Mouse (Mus musculus) hindbrain, embryonic 12.5 days (tissue): Measurements from ENCODE around the gene Dnah10. TPM values are rescaled to one million over a fixed set of nuclear protein-coding genes. Genes with fewer than 3 reads are reported as not detected.
"Not testable (repeated sequence)": the region's sequence is repeated elsewhere in the genome, so short reads cannot be mapped to it uniquely, and the experiment has no call there.

Source experiments
- ATAC-seq: fragments of 200-750 bp; cut with Nextera tagmentation; 2 replicates; pipeline ENCODE4 v1.8.0; 2017; ENCODE audit warnings: moderate TSS enrichment; ENCODE audit not compliant: low FRiP score
- H3K27ac ChIP-seq: fragments of 300-500 bp; sonication (generic); 2 replicates; pipeline ENCODE4 v1.5.1; 2016; ENCODE audit warnings: mild to moderate bottlenecking
- H3K27me3 ChIP-seq: fragments of 300-500 bp; sonication (generic); 2 replicates; pipeline ENCODE4 v1.6.1; 2016; ENCODE audit warnings: mild to moderate bottlenecking
- H3K36me3 ChIP-seq: fragments of 300-500 bp; sonication (generic); 2 replicates; pipeline ENCODE4 v1.6.1; 2016; ENCODE audit warnings: mild to moderate bottlenecking
- H3K4me1 ChIP-seq: fragments of 300-500 bp; sonication (generic); 2 replicates; pipeline ENCODE4 v1.6.1; 2016
- H3K4me2 ChIP-seq: fragments of 300-500 bp; sonication (generic); replicated peaks from 2 replicates; pipeline ENCODE4 v1.6.1; 2016; ENCODE audit warnings: mild to moderate bottlenecking
- H3K4me3 ChIP-seq: fragments of 300-500 bp; sonication (generic); 2 replicates; pipeline ENCODE4 v1.5.1; 2016; ENCODE audit warnings: mild to moderate bottlenecking
- H3K9ac ChIP-seq: fragments of 300-500 bp; sonication (generic); 2 replicates; pipeline ENCODE4 v1.6.1; 2016; ENCODE audit warnings: mild to moderate bottlenecking, moderate library complexity
- H3K9me3 ChIP-seq: fragments of 300-500 bp; sonication (generic); replicated peaks from 2 replicates; pipeline ENCODE4 v1.6.1; 2016; ENCODE audit warnings: mild to moderate bottlenecking
- WGBS: fragments of 180-500 bp; shearing (Covaris S2); methylation state at CpG from one replicate; pipeline ENCODE4 v1.1.7; 2016; 5-methylcytosine and 5-hydroxymethylcytosine counted together
- polyA plus RNA-seq: library from polyadenylated mRNA; unstranded; fragments of >200 nt; fragmentation: Nextera tagmentation; extraction: Ambion mirVana; gene quantifications from 2 replicates; pipeline ENCODE4 v1.2.1, GENCODE M21; 2016

The Dnah10 gene
- polyA plus RNA-seq, 1 experiment from 2014 or later, result 0.40 TPM

- Histone ChIP-seq H3K4me2 (no peak overlapping the region), H3K4me3 (no peak overlapping the region), H3K27ac (no peak overlapping the region), H3K27me3 (no peaks in the 10 kb centered on the region), H3K36me3 (no peaks in the 10 kb centered on the region), H3K4me1 (no peaks in the 10 kb centered on the region), H3K9ac (no peak overlapping the region), H3K9me3 (0 out of 2 replicates have a peak, but pooled peaks cover 3% of the 10 kb centered on the region)
- no peak for ATAC-seq
- 65% methylated on average over 18 of the region's 18 CpGs for WGBS
Measured at GRCm38 (mm10) chr5:124761011-124761410, 36.1 kb downstream of the Dnah10 start.

- Histone ChIP-seq H3K36me3 (no peaks in the 10 kb centered on the region), H3K27ac (no peak overlapping the region), H3K27me3 (no peaks in the 10 kb centered on the region), H3K4me2 (no peak overlapping the region), H3K4me1 (no peaks in the 10 kb centered on the region), H3K9me3 (0 out of 2 replicates have a peak, but pooled peaks cover 3% of the 10 kb centered on the region), H3K9ac (no peak overlapping the region), H3K4me3 (no peak overlapping the region)
- WGBS, result 94% methylated on average over 1 of the region's 1 CpGs
- ATAC-seq, result no peak
Measured at GRCm38 (mm10) chr5:124761787-124762186, 36.9 kb downstream of the Dnah10 start.

GRCm38 (mm10) chr5:124774552-124774951 lies 49.7 kb downstream of the Dnah10 start:
- no peaks in the 10 kb centered on the region for H3K36me3 ChIP-seq
- H3K9me3 ChIP-seq, result no peaks in the 10 kb centered on the region
- no peaks in the 10 kb centered on the region for H3K4me1 ChIP-seq
- no peak overlapping the region for H3K4me2 ChIP-seq
- H3K9ac ChIP-seq, result no peak overlapping the region
- H3K27me3 ChIP-seq, result no peaks in the 10 kb centered on the region
- H3K4me3 ChIP-seq, result no peak overlapping the region
- H3K27ac ChIP-seq, result no peak overlapping the region
- ATAC-seq, result no peak
- WGBS, result 74% methylated on average over 3 of the region's 3 CpGs

GRCm38 (mm10) chr5:124776289-124776688 lies 51.4 kb downstream of the Dnah10 start:
- H3K4me2 ChIP-seq, H3K9me3 ChIP-seq, H3K27ac ChIP-seq, H3K4me3 ChIP-seq, H3K36me3 ChIP-seq, H3K9ac ChIP-seq, H3K4me1 ChIP-seq, ATAC-seq, H3K27me3 ChIP-seq: not testable (repeated sequence)
- 96% methylated on average over 4 of the region's 4 CpGs for WGBS

GRCm38 (mm10) chr5:124777178-124777709 lies 52.4 kb downstream of the Dnah10 start:
- 69% methylated on average over 6 of the region's 6 CpGs for WGBS
- H3K27ac ChIP-seq, result no peak overlapping the region
- H3K4me2 ChIP-seq, result no peak overlapping the region
- H3K27me3 ChIP-seq, result no peaks in the 10 kb centered on the region
- H3K9me3 ChIP-seq, result 0 out of 2 replicates have a peak, but pooled peaks cover 2% of the 10 kb centered on the region
- no peaks in the 10 kb centered on the region for H3K36me3 ChIP-seq
- H3K4me1 ChIP-seq, result no peaks in the 10 kb centered on the region
- no peak for ATAC-seq
- H3K4me3 ChIP-seq, result no peak overlapping the region
- no peak overlapping the region for H3K9ac ChIP-seq

- WGBS, result 96% methylated on average over 7 of the region's 7 CpGs
- Histone ChIP-seq H3K4me3 (no peak overlapping the region), H3K27ac (no peak overlapping the region), H3K4me1 (no peaks in the 10 kb centered on the region), H3K9ac (no peak overlapping the region), H3K4me2 (no peak overlapping the region), H3K9me3 (0 out of 2 replicates have a peak, but pooled peaks cover 2% of the 10 kb centered on the region), H3K27me3 (no peaks in the 10 kb centered on the region), H3K36me3 (no peaks in the 10 kb centered on the region)
- no peak for ATAC-seq
Measured at GRCm38 (mm10) chr5:124779926-124780325, 55.0 kb downstream of the Dnah10 start.

- 91% methylated on average over 8 of the region's 8 CpGs for WGBS
- Histone ChIP-seq H3K27ac (no peak overlapping the region), H3K27me3 (no peaks in the 10 kb centered on the region)
Measured at GRCm38 (mm10) chr5:124781696-124782095, 56.8 kb downstream of the Dnah10 start.

GRCm38 (mm10) chr5:124785650-124786049 lies 60.8 kb downstream of the Dnah10 start:
- Histone ChIP-seq H3K4me1 (no peaks in the 10 kb centered on the region), H3K4me3 (no peak overlapping the region), H3K9me3 (0 out of 2 replicates have a peak, but pooled peaks cover 10% of the 10 kb centered on the region), H3K9ac (no peak overlapping the region), H3K36me3 (no peaks in the 10 kb centered on the region), H3K27me3 (no peaks in the 10 kb centered on the region), H3K27ac (no peak overlapping the region), H3K4me2 (no peak overlapping the region)
- 80% methylated on average over 7 of the region's 7 CpGs for WGBS
- ATAC-seq, result no peak

More at GRCm38 (mm10) chr5:124781696-124782095, 56.8 kb downstream of the Dnah10 start:
- Histone ChIP-seq H3K4me1 (no peaks in the 10 kb centered on the region), H3K4me2 (no peak overlapping the region), H3K4me3 (no peak overlapping the region), H3K9me3 (0 out of 2 replicates have a peak, but pooled peaks cover 10% of the 10 kb centered on the region), H3K9ac (no peak overlapping the region), H3K36me3 (no peaks in the 10 kb centered on the region)
- no peak for ATAC-seq

- no peak overlapping the region for H3K4me3 ChIP-seq
- H3K4me1 ChIP-seq, result no peaks in the 10 kb centered on the region
- ATAC-seq, result no peak
- H3K4me2 ChIP-seq, result no peak overlapping the region
- H3K9ac ChIP-seq, result no peak overlapping the region
- no peaks in the 10 kb centered on the region for H3K27me3 ChIP-seq
- 89% methylated on average over 7 of the region's 7 CpGs for WGBS
- no peaks in the 10 kb centered on the region for H3K36me3 ChIP-seq
- no peak overlapping the region for H3K27ac ChIP-seq
- H3K9me3 ChIP-seq, result 0 out of 2 replicates have a peak, but pooled peaks cover 2% of the 10 kb centered on the region
Measured at GRCm38 (mm10) chr5:124792112-124792511, 67.2 kb downstream of the Dnah10 start.

- no peak overlapping the region for H3K9ac ChIP-seq
- no peak overlapping the region for H3K4me2 ChIP-seq
- no peaks in the 10 kb centered on the region for H3K4me1 ChIP-seq
- no peaks in the 10 kb centered on the region for H3K36me3 ChIP-seq
- no peak for ATAC-seq
- H3K27me3 ChIP-seq, result no peaks in the 10 kb centered on the region
- WGBS, result 80% methylated on average over 4 of the region's 4 CpGs
- no peak overlapping the region for H3K4me3 ChIP-seq
- no peaks in the 10 kb centered on the region for H3K9me3 ChIP-seq
- H3K27ac ChIP-seq, result no peak overlapping the region
Measured at GRCm38 (mm10) chr5:124809708-124810366, 85.0 kb downstream of the Dnah10 start.

GRCm38 (mm10) chr5:124812466-124812865 lies 87.6 kb downstream of the Dnah10 start:
- H3K4me3 ChIP-seq, result no peak overlapping the region
- WGBS, result 86% methylated on average over 12 of the region's 12 CpGs
- H3K9ac ChIP-seq, result no peak overlapping the region
- no peaks in the 10 kb centered on the region for H3K27me3 ChIP-seq
- H3K9me3 ChIP-seq, result no peaks in the 10 kb centered on the region
- no peaks in the 10 kb centered on the region for H3K4me1 ChIP-seq
- no peaks in the 10 kb centered on the region for H3K36me3 ChIP-seq
- no peak overlapping the region for H3K4me2 ChIP-seq
- no peak overlapping the region for H3K27ac ChIP-seq
- no peak for ATAC-seq

GRCm38 (mm10) chr5:124814797-124815196 lies 89.9 kb downstream of the Dnah10 start:
- 67% methylated on average over 5 of the region's 5 CpGs for WGBS
- no peaks in the 10 kb centered on the region for H3K4me1 ChIP-seq
- no peak overlapping the region for H3K9ac ChIP-seq
- H3K9me3 ChIP-seq, result peaks cover 3% of the 10 kb centered on the region; the same call in 1 of the 2 replicates
- no peak overlapping the region for H3K4me2 ChIP-seq
- H3K36me3 ChIP-seq, result no peaks in the 10 kb centered on the region
- H3K4me3 ChIP-seq, result no peak overlapping the region
- no peak for ATAC-seq
- no peaks in the 10 kb centered on the region for H3K27me3 ChIP-seq
- no peak overlapping the region for H3K27ac ChIP-seq

GRCm38 (mm10) chr5:124817050-124817449 lies 92.2 kb downstream of the Dnah10 start:
- 90% methylated on average over 15 of the region's 15 CpGs for WGBS
- H3K4me3 ChIP-seq, result no peak overlapping the region
- H3K4me1 ChIP-seq, result no peaks in the 10 kb centered on the region
- no peaks in the 10 kb centered on the region for H3K27me3 ChIP-seq
- H3K36me3 ChIP-seq, result no peaks in the 10 kb centered on the region
- no peak overlapping the region for H3K9ac ChIP-seq
- no peak overlapping the region for H3K4me2 ChIP-seq
- H3K27ac ChIP-seq, result no peak overlapping the region
- peaks cover 3% of the 10 kb centered on the region; the same call in 1 of the 2 replicates for H3K9me3 ChIP-seq
- no peak for ATAC-seq
